Mouse (Mus musculus): Measurements from ENCODE around the gene Zdhhc1. TPM values are rescaled to one million over a fixed set of nuclear protein-coding genes. Genes with fewer than 3 reads are reported as not detected.
A peak's percentile ranks its signal among the peaks of the same experiment; 100 is the strongest.

The Zdhhc1 gene
- polyA plus RNA-seq, 1 experiment from 2014 or later, result 33.1 TPM

- Histone ChIP-seq H3K9me3 (ENCODE audit: control insufficient read depth, low read length) (no peaks in the 10 kb centered on the region), H3K4me2 (replicated peaks) (no peak overlapping the region), H3K27ac (no peak overlapping the region), H3K9ac (no peak overlapping the region), H3K36me3 (replicated peaks; ENCODE audit: control insufficient read depth, insufficient read depth) (no peaks in the 10 kb centered on the region), H3K4me3 (replicated peaks; ENCODE audit: low read length) (no peak overlapping the region), H3K27me3 (ENCODE audit: control insufficient read depth, insufficient read depth, low read length) (no peaks in the 10 kb centered on the region), H3K4me1 (replicated peaks; ENCODE audit: control insufficient read depth, insufficient read depth, low read length) (peaks cover 12% of the 10 kb centered on the region)
- DNase-seq (ENCODE audit: low spot score) (no peak), ATAC-seq (ENCODE audit: low FRiP score) (no peak)
- 91% methylated on average over 5 of the region's 5 CpGs for WGBS
Observed at GRCm38 (mm10) chr8:105442661-105443060, 54.0 kb downstream of the Zdhhc1 start.

- H3K27me3 ChIP-seq (ENCODE audit: control insufficient read depth, insufficient read depth, low read length), result no peaks in the 10 kb centered on the region
- no peak overlapping the region for H3K27ac ChIP-seq
- no peak overlapping the region for H3K4me3 ChIP-seq (replicated peaks; ENCODE audit: low read length)
- WGBS, result 11% methylated on average over 6 of the region's 6 CpGs
- peak; percentile 64 for DNase-seq (ENCODE audit: low spot score)
- H3K4me2 ChIP-seq (replicated peaks), result no peak overlapping the region
- H3K36me3 ChIP-seq (replicated peaks; ENCODE audit: control insufficient read depth, insufficient read depth), result no peaks in the 10 kb centered on the region
- H3K9me3 ChIP-seq (ENCODE audit: control insufficient read depth, low read length), result no peaks in the 10 kb centered on the region
- no peak for ATAC-seq (ENCODE audit: low FRiP score)
- H3K9ac ChIP-seq, result no peak overlapping the region
- H3K4me1 ChIP-seq (replicated peaks; ENCODE audit: control insufficient read depth, insufficient read depth, low read length), result peaks cover 11% of the 10 kb centered on the region
Observed at GRCm38 (mm10) chr8:105441433-105441832, 55.3 kb downstream of the Zdhhc1 start.

- no peak for DNase-seq (ENCODE audit: low spot score)
- WGBS, result 36% methylated on average over 5 of the region's 5 CpGs
- H3K4me3 ChIP-seq (replicated peaks; ENCODE audit: low read length), result no peak overlapping the region
- H3K4me1 ChIP-seq (replicated peaks; ENCODE audit: control insufficient read depth, insufficient read depth, low read length), result no peaks in the 10 kb centered on the region
- no peaks in the 10 kb centered on the region for H3K9me3 ChIP-seq (ENCODE audit: control insufficient read depth, low read length)
- no peak overlapping the region for H3K9ac ChIP-seq
- H3K4me2 ChIP-seq (replicated peaks), result no peak overlapping the region
- H3K27ac ChIP-seq, result no peak overlapping the region
- ATAC-seq (ENCODE audit: low FRiP score), result no peak
- H3K27me3 ChIP-seq (ENCODE audit: control insufficient read depth, insufficient read depth, low read length), result no peaks in the 10 kb centered on the region
- H3K36me3 ChIP-seq (replicated peaks; ENCODE audit: control insufficient read depth, insufficient read depth), result no peaks in the 10 kb centered on the region
Observed at GRCm38 (mm10) chr8:105438865-105439264, 57.8 kb downstream of the Zdhhc1 start.

- Histone ChIP-seq H3K27ac (no peak overlapping the region), H3K4me3 (replicated peaks; ENCODE audit: low read length) (no peak overlapping the region), H3K4me2 (replicated peaks) (no peak overlapping the region), H3K27me3 (ENCODE audit: control insufficient read depth, insufficient read depth, low read length) (no peaks in the 10 kb centered on the region), H3K4me1 (replicated peaks; ENCODE audit: control insufficient read depth, insufficient read depth, low read length) (peaks cover 12% of the 10 kb centered on the region), H3K36me3 (replicated peaks; ENCODE audit: control insufficient read depth, insufficient read depth) (no peaks in the 10 kb centered on the region), H3K9ac (no peak overlapping the region), H3K9me3 (ENCODE audit: control insufficient read depth, low read length) (no peaks in the 10 kb centered on the region)
- 86% methylated on average over 5 of the region's 5 CpGs for WGBS
- DNase-seq (ENCODE audit: low spot score) (no peak), ATAC-seq (ENCODE audit: low FRiP score) (no peak)
Observed at GRCm38 (mm10) chr8:105437078-105437748, 59.5 kb downstream of the Zdhhc1 start.

GRCm38 (mm10) chr8:105436218-105436617 lies 60.5 kb downstream of the Zdhhc1 start:
- Histone ChIP-seq H3K4me2 (replicated peaks) (no peak overlapping the region), H3K9ac (no peak overlapping the region), H3K27ac (no peak overlapping the region), H3K36me3 (replicated peaks; ENCODE audit: control insufficient read depth, insufficient read depth) (no peaks in the 10 kb centered on the region), H3K4me3 (replicated peaks; ENCODE audit: low read length) (no peak overlapping the region), H3K4me1 (replicated peaks; ENCODE audit: control insufficient read depth, insufficient read depth, low read length) (peaks cover 20% of the 10 kb centered on the region), H3K9me3 (ENCODE audit: control insufficient read depth, low read length) (no peaks in the 10 kb centered on the region), H3K27me3 (ENCODE audit: control insufficient read depth, insufficient read depth, low read length) (no peaks in the 10 kb centered on the region)
- ATAC-seq (ENCODE audit: low FRiP score), result no peak
- no peak for DNase-seq (ENCODE audit: low spot score)
- WGBS, result 78% methylated on average over 5 of the region's 5 CpGs

GRCm38 (mm10) chr8:105434136-105434535 lies 62.6 kb downstream of the Zdhhc1 start:
- no peak overlapping the region for H3K27ac ChIP-seq
- ATAC-seq (ENCODE audit: low FRiP score) (no peak), DNase-seq (ENCODE audit: low spot score) (no peak)
- WGBS, result 64% methylated on average over 5 of the region's 5 CpGs
- H3K4me3 ChIP-seq (replicated peaks; ENCODE audit: low read length), result no peak overlapping the region
- H3K9me3 ChIP-seq (ENCODE audit: control insufficient read depth, low read length), result no peaks in the 10 kb centered on the region
- no peak overlapping the region for H3K9ac ChIP-seq
- peaks cover 20% of the 10 kb centered on the region for H3K4me1 ChIP-seq (replicated peaks; ENCODE audit: control insufficient read depth, insufficient read depth, low read length)
- no peak overlapping the region for H3K4me2 ChIP-seq (replicated peaks)
- no peaks in the 10 kb centered on the region for H3K36me3 ChIP-seq (replicated peaks; ENCODE audit: control insufficient read depth, insufficient read depth)
- H3K27me3 ChIP-seq (ENCODE audit: control insufficient read depth, insufficient read depth, low read length), result no peaks in the 10 kb centered on the region

GRCm38 (mm10) chr8:105433511-105433910 lies 63.2 kb downstream of the Zdhhc1 start:
- 0 out of 2 replicates have a peak overlapping the region, but pooled peaks have one; percentile 17 for H3K27ac ChIP-seq
- H3K9ac ChIP-seq, result no peak overlapping the region
- H3K9me3 ChIP-seq (ENCODE audit: control insufficient read depth, low read length), result no peaks in the 10 kb centered on the region
- no peak overlapping the region for H3K4me2 ChIP-seq (replicated peaks)
- no peaks in the 10 kb centered on the region for H3K36me3 ChIP-seq (replicated peaks; ENCODE audit: control insufficient read depth, insufficient read depth)
- 25% methylated on average over 5 of the region's 5 CpGs for WGBS
- DNase-seq (ENCODE audit: low spot score) (no peak), ATAC-seq (ENCODE audit: low FRiP score) (no peak)
- no peaks in the 10 kb centered on the region for H3K27me3 ChIP-seq (ENCODE audit: control insufficient read depth, insufficient read depth, low read length)
- H3K4me1 ChIP-seq (replicated peaks; ENCODE audit: control insufficient read depth, insufficient read depth, low read length), result peaks cover 20% of the 10 kb centered on the region
- H3K4me3 ChIP-seq (replicated peaks; ENCODE audit: low read length), result no peak overlapping the region

GRCm38 (mm10) chr8:105433021-105433420 lies 63.7 kb downstream of the Zdhhc1 start:
- peaks cover 20% of the 10 kb centered on the region for H3K4me1 ChIP-seq (replicated peaks; ENCODE audit: control insufficient read depth, insufficient read depth, low read length)
- H3K9ac ChIP-seq, result no peak overlapping the region
- no peak overlapping the region for H3K27ac ChIP-seq
- H3K4me2 ChIP-seq (replicated peaks), result no peak overlapping the region
- ATAC-seq (ENCODE audit: low FRiP score) (no peak), DNase-seq (ENCODE audit: low spot score) (no peak)
- H3K4me3 ChIP-seq (replicated peaks; ENCODE audit: low read length), result no peak overlapping the region
- 32% methylated on average over 6 of the region's 6 CpGs for WGBS
- H3K27me3 ChIP-seq (ENCODE audit: control insufficient read depth, insufficient read depth, low read length), result no peaks in the 10 kb centered on the region
- H3K36me3 ChIP-seq (replicated peaks; ENCODE audit: control insufficient read depth, insufficient read depth), result no peaks in the 10 kb centered on the region
- H3K9me3 ChIP-seq (ENCODE audit: control insufficient read depth, low read length), result no peaks in the 10 kb centered on the region

- Histone ChIP-seq H3K27ac (no peak overlapping the region), H3K4me1 (replicated peaks; ENCODE audit: control insufficient read depth, insufficient read depth, low read length) (peaks cover 20% of the 10 kb centered on the region), H3K27me3 (ENCODE audit: control insufficient read depth, insufficient read depth, low read length) (no peaks in the 10 kb centered on the region), H3K36me3 (replicated peaks; ENCODE audit: control insufficient read depth, insufficient read depth) (no peaks in the 10 kb centered on the region), H3K9me3 (ENCODE audit: control insufficient read depth, low read length) (no peaks in the 10 kb centered on the region), H3K4me3 (replicated peaks; ENCODE audit: low read length) (no peak overlapping the region), H3K4me2 (replicated peaks) (no peak overlapping the region), H3K9ac (no peak overlapping the region)
- ATAC-seq (ENCODE audit: low FRiP score), result 0 out of 2 replicates have a peak, but pooled peaks have one; percentile 11
- DNase-seq (ENCODE audit: low spot score), result no peak
- 38% methylated on average over 7 of the region's 7 CpGs for WGBS
Observed at GRCm38 (mm10) chr8:105431743-105432515, 64.8 kb downstream of the Zdhhc1 start.
